Mouse (Mus musculus) C2C12 (cell line): ENCODE results near the gene Cenpu. TPM values are rescaled to one million over a fixed set of nuclear protein-coding genes. Genes with fewer than 3 reads are reported as not detected.
"Not testable (repeated sequence)": the region's sequence is repeated elsewhere in the genome, so short reads cannot be mapped to it uniquely, and the experiment has no call there.

Experiments
- H3K27me3 ChIP-seq: one replicate; pipeline ENCODE4 v1.6.1; 2011; ENCODE audit not compliant: control insufficient read depth, insufficient read depth, insufficient read length
- H3K36me3 ChIP-seq: one replicate; pipeline ENCODE4 v1.6.1; 2011; ENCODE audit not compliant: control insufficient read depth, insufficient read depth
- H3K4me3 ChIP-seq: one replicate; pipeline ENCODE4 v1.5.1; 2011; ENCODE audit warnings: mild to moderate bottlenecking, control low read depth; ENCODE audit not compliant: poor library complexity, insufficient read depth, severe bottlenecking
- H3K79me2 ChIP-seq: one replicate; pipeline ENCODE4 v1.6.1; 2011; ENCODE audit not compliant: control insufficient read depth, insufficient read depth
- H3K79me3 ChIP-seq: one replicate; pipeline ENCODE4 v1.6.1; 2011; ENCODE audit warnings: low read depth, control low read depth
- H3ac ChIP-seq: one replicate; pipeline ENCODE3; 2011; ENCODE audit warnings: low read depth; ENCODE audit not compliant: control insufficient read depth, insufficient read length
- CEBPB ChIP-seq: IDR thresholded peaks from one replicate; pipeline ENCODE4 v1.6.1; 2011; ENCODE audit warnings: low read depth, mild to moderate bottlenecking, control low read depth, moderate library complexity
- CTCF ChIP-seq: IDR thresholded peaks from one replicate; pipeline ENCODE4 v1.5.1; 2011; ENCODE audit not compliant: control insufficient read depth, insufficient read depth, insufficient read length
- FOSL1 ChIP-seq: IDR thresholded peaks from one replicate; pipeline ENCODE4 v1.8.0; 2011; ENCODE audit warnings: mild to moderate bottlenecking, low read length; ENCODE audit not compliant: poor library complexity, insufficient read depth, severe bottlenecking
- MAX ChIP-seq: IDR thresholded peaks from one replicate; pipeline ENCODE4 v1.6.1; 2011; ENCODE audit warnings: mild to moderate bottlenecking, control low read depth
- MYOD1 ChIP-seq: IDR thresholded peaks from one replicate; pipeline ENCODE4 v1.6.1; 2011; ENCODE audit warnings: low read depth; ENCODE audit not compliant: control insufficient read depth, insufficient read length
- MYOG ChIP-seq: IDR thresholded peaks from one replicate; pipeline ENCODE4 v1.6.1; 2011; ENCODE audit not compliant: control insufficient read depth, insufficient read length; ENCODE audit errors: extremely low read depth
- USF1 ChIP-seq: IDR thresholded peaks from one replicate; pipeline ENCODE4 v1.6.1; 2011; ENCODE audit warnings: low read depth, mild to moderate bottlenecking, control low read depth, moderate library complexity
- polyA plus RNA-seq: library from polyadenylated mRNA; unstranded; fragments of >200 nt; fragmentation: generic; extraction: Trizol; gene quantifications from one replicate; pipeline ENCODE4 v1.2.1, GENCODE M21; 2012; ENCODE audit warnings: missing spikeins

The Cenpu gene
- polyA plus RNA-seq, 1 experiment = 9.9 TPM

- Histone ChIP-seq H3ac (no peak overlapping the region), H3K4me3 (no peak overlapping the region), H3K79me2 (no peaks in the 10 kb centered on the region), H3K36me3 (peaks cover 25% of the 10 kb centered on the region), H3K79me3 (no peaks in the 10 kb centered on the region), H3K27me3 (no peaks in the 10 kb centered on the region)
- TF ChIP-seq USF1 = no peak
- no peak for TF ChIP-seq MAX
- no peak for TF ChIP-seq MYOG
- TF ChIP-seq MYOD1 = no peak
- no peak for TF ChIP-seq CTCF
- TF ChIP-seq FOSL1 = no peak
- no peak for TF ChIP-seq CEBPB
Observed at GRCm38 (mm10) chr8:46570673-46571072, 18.8 kb downstream of the Cenpu start.

GRCm38 (mm10) chr8:46573446-46573845, 21.6 kb downstream of the Cenpu start:
- Histone ChIP-seq H3ac (no peak overlapping the region), H3K36me3 (peaks cover 44% of the 10 kb centered on the region), H3K79me2 (no peaks in the 10 kb centered on the region), H3K4me3 (no peak overlapping the region), H3K79me3 (no peaks in the 10 kb centered on the region), H3K27me3 (no peaks in the 10 kb centered on the region)
- no peak for TF ChIP-seq MAX
- no peak for TF ChIP-seq USF1
- TF ChIP-seq MYOD1 = no peak
- TF ChIP-seq CTCF = no peak
- no peak for TF ChIP-seq CEBPB
- no peak for TF ChIP-seq FOSL1
- TF ChIP-seq MYOG = no peak

DNA sequence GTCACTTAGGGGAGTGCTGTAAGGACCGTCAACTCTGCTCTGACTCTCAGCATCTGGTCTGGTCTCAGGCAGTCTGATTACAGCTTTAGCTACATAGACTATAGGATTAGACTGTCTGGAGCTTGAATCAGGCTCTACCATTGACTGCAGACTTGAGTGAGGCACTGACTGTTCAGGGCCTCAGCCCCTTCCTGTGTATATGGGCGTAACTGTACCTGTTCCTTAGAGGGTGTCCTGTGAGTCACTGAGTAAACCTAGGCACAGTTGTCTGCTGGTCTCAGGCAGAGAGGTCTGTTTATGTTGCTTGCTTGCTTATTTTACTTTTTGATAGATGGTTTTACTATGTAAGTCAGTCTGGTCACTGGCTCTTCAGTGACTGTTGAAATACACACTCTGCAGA, 22.1 kb downstream of the Cenpu start:
- TF ChIP-seq MAX (no peak), CEBPB (no peak), USF1 (no peak), FOSL1 (no peak), MYOG (no peak), MYOD1 (no peak), CTCF (no peak)
- Histone ChIP-seq H3K36me3 (peaks cover 48% of the 10 kb centered on the region), H3K79me2 (no peaks in the 10 kb centered on the region), H3K79me3 (no peaks in the 10 kb centered on the region), H3K4me3 (no peak overlapping the region), H3K27me3 (no peaks in the 10 kb centered on the region), H3ac (no peak overlapping the region)

DNA sequence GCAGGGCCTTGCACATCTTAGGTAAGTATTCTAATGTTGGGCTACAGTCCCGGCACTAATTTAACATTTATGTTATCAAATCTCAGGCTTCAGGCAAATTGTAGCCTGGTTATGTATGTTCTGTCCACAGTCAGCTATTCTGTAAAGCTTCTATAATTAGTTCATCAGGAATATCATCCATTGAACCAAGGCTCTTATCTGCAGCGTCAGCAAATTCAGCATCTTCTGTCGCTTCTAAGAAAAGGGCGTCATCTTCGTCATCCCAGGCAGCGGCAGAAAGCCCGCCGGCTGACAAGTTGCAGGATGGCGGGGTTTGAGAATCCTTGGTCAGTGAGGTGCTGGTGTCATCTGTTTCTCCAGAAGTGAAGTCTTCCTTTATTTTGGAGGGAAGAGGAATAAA, 27.0 kb downstream of the Cenpu start:
- no peak for TF ChIP-seq FOSL1
- TF ChIP-seq CTCF = no peak
- TF ChIP-seq CEBPB = no peak
- TF ChIP-seq MAX = no peak
- no peak for TF ChIP-seq USF1
- TF ChIP-seq MYOG = no peak
- no peak for TF ChIP-seq MYOD1
- Histone ChIP-seq H3K36me3 (peaks cover 53% of the 10 kb centered on the region), H3K79me3 (no peaks in the 10 kb centered on the region)

DNA sequence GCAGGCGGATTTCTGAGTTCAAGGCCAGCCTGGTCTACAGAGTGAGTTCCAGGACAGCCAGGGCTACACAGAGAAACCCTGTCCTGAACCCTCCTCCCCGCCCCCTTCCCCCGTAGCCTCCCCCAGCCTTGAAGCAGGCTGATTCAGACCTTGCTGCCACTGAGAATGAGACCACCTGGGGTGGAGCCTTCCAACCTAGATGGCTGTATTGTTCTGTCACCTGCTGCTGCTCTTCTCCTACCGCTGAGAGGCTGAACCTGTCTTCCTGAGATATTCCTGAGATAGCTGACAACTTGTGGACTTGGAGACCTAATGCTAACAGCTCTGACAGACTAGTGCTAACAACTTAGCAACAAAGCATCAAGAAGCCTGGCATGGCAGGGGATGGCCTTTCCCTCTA, 32.5 kb downstream of the Cenpu start:
- peaks cover 15% of the 10 kb centered on the region for H3K36me3 ChIP-seq
- H3K79me3 ChIP-seq, H3K4me3 ChIP-seq, H3ac ChIP-seq, H3K27me3 ChIP-seq, H3K79me2 ChIP-seq: not testable (repeated sequence)

More for the DNA sequence above, 27.0 kb downstream of the Cenpu start:
- Histone ChIP-seq H3K79me2 (no peaks in the 10 kb centered on the region), H3K27me3 (no peaks in the 10 kb centered on the region), H3ac (no peak overlapping the region), H3K4me3 (no peak overlapping the region)

GRCm38 (mm10) chr8:46585576-46585975, 33.7 kb downstream of the Cenpu start:
- Histone ChIP-seq H3K79me2 (no peaks in the 10 kb centered on the region), H3K27me3 (no peaks in the 10 kb centered on the region), H3ac (no peak overlapping the region), H3K4me3 (no peak overlapping the region), H3K79me3 (no peaks in the 10 kb centered on the region), H3K36me3 (peaks cover 9% of the 10 kb centered on the region)
- no peak for TF ChIP-seq CTCF
